Mouse (Mus musculus): ENCODE data around the gene Colgalt1.

Colgalt1 gene

DNA sequence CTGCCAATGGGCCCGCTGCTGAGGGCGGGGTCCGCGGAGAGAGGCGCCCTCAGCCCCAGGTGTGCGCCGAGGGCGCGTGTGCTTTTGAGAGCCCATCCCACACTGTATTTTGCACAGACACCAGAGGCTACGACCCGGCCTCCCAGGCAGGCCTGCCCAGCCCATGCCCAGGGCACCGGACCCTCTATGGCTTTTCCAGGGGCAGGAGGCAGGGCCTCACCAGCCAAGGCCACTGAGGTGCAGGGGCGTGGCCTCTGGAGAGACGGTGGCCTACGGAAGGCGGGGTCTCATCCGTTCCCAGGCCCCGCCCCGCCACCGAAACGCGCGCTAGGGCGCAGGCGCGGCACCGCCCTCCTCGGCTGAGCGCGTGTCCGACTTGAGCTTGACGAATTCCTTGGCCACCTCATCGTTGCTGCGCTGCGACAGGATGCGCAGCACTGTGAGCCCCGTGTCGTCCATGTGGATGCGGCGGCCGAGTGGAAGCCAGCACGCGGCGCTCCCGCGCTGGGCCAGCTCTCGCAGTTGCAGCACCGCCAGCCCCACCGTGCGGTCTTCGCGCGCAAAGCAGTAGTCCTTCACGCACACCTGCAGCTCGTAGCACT, 18.4 kb downstream of the Colgalt1 start:
- peak; percentile 94 for DNase-seq

DNA sequence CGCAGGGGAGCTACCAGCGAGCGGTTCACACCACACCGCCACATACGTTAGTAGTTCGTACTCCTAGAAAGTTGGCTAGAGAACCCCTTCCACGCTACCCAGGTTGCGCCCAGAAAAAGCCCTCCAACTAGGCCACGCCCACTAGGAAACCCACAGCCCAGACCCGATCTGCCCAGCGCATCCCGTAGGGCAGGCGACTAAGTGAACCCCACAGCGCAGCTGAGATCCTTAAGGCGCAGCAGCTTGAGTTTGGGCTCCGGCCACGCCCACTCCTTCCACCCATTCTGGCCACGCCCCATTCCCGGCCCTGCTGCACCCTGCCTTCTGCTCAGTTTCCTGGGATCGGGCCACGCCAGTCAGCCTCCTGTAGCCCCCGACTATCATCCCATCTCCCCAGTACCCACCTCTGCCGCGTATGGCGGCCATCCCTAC, 19.0 kb downstream of the Colgalt1 start:
- DNase-seq: peak; percentile 59

DNA sequence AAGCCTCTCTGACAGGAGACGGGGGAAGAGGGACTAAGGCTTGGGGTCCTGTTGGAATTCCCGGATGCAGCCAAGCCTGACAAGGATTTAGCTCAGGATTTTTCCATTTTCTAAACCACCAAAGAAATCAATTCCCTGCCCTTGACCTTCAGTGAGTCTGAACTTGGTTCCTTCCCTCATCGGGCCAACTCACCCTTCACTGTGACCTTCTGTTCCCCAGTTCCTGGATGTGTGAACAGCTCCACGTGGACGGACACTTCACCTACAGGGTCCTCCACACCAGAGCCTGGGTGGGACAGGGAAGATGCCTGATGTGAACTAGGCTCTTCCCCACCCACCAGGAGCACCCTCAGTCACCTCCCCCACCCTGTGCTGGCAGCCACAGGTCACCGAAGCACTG, 20.0 kb downstream of the Colgalt1 start:
- DNase-seq: no peak

DNA sequence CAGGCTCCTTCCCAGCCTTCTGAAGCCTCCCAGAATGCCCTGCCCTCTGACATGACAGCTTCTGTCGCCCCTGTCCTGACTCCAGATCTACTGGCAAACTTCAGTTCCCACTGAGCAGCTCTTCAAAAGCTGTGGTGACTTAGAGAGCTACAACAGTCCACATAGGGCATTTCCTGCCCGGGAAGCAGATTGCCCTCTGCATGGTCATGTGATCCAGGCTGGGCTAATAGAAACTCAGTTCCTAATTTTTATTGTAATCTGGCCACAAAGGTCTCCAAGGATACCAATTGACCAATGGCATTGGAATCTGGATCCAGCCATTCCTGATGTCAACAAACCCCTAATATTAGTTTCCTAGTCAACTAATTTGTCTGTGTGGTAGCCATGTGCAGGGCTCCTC, 21.1 kb downstream of the Colgalt1 start:
- no peak for DNase-seq

DNA sequence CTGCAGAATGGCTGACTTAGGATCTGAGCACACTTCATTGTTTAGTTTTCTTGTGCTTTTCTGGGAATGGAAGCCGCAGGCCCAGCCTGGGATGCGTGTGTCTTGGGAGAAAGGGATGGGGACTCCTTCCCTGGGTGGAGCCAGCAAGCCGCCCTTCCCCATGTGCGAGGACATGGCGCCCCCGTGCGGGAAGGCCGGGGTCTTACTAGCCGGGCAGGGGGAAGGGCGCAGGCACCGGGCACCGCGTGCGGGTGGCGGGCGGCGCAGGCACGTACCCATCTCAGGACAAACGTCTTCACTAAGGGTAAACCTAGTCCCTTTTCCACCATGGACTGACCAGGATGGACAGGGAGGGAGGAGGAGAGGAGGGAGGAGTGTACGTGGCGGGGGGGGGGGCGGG, 22.4 kb downstream of the Colgalt1 start:
- DNase-seq: peak; percentile 49

DNA sequence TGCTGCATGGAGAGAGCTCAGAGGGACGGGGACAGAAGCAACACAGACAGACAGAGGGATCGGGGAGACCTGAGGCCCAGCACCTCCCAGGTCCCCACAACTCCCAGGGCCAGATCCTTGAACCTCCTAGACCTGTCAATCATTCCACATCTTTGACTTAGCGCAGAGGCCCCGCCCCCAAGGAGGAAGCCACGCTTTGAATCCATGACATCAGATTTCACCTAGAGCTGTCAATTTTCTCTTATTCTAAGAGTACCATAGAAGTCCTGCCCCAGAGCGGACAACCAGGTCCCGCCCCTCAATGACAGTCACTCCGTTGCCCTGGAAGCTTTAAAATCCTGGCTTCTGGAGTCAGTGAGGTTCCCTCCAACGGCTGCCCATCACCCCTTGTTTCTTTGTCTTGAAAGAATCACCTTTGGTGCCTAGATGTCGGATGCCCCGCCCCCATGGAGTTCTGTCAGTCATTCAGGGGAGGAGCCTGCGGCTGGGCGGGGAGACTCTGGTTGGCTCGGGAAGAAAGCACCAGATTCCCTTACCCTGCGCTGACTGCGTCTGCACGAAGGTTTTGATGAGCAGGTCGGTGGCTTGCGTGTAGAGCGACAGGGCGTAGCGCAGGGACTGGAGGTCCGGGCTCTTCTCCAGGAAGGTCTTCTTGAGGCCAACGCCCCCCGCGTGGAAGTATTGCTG, 23.3 kb downstream of the Colgalt1 start:
- DNase-seq: peak; percentile 70

DNA sequence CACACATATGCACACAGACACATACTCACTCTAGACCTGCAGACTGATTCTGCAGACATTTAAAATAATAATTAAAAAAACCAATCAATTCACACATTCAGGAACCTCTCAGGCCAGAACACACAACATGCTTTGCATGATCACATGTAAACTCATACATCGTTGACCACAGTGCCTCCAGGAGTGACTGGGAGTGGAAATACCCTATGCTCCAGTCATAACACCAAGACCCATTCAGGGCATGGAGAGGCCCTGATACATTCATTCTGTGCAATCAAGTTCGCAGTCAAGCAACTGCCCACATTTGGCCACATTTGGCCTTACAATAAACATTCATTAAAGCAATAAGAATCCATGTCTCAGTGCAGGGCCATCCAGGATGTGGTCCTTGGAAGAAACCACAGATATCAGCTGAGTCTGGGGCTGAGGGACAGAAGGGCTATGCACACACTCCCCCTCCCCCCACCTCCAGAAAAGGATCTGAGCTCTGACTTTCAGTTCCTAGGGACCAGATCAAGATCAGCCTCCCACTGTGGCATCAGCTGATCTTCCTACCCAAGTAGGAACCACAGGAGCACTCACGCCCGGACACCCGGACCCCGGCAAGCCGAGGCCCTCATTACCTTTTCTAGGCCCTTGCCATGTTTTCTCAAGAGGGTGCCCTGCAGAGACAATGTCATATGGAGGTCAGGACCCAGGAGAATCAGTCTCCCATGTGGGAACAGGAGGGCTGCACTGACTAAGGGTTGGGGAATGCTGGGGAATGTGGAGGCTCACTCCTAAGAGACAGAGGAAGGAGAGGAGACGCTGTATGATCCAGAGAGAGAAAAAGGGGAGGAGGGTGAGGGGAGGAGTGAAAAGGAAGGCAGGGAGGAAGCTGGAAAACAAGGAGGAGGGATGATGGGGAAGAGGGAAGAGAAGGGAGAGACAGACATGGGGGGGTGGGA, 26.6 kb downstream of the Colgalt1 start:
- no peak for DNase-seq

DNA sequence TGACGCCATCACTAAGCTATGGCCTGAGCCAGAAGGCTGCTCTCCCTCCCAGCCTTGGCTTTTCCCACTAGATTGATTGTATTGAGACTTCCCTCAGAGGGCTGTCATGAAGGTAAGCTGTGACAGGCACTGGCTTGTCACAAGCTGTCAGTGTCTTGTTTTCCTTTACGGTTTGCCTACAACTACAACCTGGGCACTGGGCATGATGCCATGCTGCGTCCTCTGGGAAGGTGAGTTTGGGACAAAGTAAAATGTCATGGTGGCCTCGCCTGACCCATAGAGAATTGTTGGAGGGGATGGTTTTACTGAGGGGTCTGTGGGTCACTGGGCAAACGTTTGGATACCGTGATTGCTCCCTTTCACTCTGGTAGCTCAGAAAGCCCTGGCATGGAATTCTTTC, 27.5 kb downstream of the Colgalt1 start:
- no peak for DNase-seq

DNA sequence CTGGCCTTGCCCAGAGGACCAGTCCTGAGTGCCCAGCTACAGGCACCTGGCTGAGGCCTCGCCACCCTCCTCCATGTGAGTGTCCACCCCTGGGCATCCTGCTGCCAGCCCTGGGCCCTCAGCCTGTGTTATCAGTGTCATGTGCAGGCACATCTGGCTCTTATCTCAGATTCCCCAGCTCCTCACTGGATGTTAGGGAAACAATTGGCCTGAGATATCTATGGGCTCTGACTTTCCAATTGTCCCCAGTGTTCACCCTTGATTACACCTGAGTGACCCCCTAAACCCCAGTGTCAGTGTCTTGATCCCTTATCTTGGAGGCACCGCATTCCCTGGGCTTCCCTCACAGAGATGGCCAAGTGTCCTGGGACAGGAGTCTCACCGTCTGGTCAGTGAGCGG, 28.5 kb downstream of the Colgalt1 start:
- no peak for DNase-seq

DNA sequence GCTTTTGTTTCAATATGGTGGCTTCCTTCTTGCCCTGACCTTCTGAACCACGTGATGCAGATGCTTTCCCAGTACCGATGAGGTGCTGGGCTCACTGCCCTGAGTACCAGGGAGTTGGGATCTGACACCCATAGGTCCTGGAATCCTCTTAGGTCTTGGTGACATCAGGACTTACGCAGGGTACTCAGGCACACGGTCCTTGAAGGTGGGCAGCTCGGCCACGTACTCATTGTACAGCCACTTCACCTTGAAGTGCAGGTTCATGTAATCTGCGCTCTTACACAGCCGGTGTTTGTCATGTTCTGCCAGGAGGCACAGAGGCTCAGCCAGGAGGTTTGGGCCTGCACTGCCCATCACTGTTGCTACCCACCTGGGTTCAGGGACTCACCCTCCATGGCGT, 34.7 kb downstream of the Colgalt1 start:
- no peak for DNase-seq

DNA sequence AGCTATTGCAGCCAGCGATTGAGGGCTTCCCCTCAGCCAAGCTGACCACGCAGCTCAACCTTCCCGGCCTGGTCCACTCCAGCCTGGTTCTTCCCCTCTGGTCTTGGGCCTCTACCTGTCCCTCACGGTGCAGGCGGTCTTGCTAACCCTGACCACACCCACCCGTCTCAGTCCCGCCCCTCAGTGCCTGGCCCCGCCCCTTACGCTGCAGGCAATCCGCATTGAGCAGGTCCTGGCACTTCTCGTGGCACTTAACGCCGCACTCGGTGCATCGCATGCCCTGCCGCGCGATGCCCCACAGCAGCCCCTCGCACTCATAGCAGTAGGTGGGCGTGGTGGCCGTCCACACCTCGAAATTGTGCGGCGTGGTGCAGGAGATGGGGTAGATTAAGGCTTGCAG, 43.8 kb downstream of the Colgalt1 start:
- no peak for DNase-seq

DNA sequence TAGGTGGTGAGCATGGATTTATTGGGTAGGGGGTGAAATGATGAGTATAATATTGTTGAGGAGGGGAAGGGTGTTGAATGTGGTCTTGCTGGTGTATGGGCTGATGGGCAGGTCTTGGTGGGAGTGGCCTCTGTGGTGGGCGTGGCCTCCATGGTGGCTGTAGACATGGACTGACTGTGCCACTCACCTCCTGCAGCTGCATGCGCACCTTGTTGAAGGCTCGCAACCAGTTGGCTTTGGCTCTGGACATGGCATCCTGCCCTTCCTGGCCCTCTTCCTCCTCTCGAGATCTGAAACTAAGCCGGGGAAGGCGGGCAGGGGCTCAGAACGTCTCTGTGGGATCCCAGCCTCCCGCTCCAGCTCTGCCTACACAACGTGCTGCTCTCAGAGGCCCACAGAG, 47.0 kb downstream of the Colgalt1 start:
- no peak for DNase-seq

DNA sequence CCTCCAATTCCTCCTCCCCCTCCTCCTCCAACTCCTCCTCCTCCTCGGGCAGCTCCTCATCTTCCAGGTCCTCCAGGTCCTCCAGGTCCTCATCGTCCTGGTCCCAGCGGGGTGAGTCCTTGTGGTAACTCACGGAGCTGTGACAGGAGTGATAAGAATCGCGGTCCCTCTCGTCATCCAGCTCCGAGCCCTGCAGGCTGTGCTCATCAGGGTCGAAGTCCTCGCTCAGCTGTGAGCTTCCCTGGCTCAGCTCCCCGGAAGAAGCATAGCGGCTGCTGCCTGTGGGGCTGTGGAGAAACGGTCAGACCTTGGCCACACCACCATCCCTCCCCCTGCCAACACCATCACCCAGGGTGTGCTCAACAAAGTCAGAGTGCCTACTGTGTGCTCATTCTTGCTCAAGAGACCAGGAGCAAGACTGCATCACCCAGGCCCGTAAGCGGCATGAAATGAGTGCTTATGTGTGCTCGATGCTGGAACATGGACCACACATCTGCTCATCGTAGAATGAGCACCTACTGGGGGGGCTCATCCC, 47.8 kb downstream of the Colgalt1 start:
- no peak for DNase-seq

DNA sequence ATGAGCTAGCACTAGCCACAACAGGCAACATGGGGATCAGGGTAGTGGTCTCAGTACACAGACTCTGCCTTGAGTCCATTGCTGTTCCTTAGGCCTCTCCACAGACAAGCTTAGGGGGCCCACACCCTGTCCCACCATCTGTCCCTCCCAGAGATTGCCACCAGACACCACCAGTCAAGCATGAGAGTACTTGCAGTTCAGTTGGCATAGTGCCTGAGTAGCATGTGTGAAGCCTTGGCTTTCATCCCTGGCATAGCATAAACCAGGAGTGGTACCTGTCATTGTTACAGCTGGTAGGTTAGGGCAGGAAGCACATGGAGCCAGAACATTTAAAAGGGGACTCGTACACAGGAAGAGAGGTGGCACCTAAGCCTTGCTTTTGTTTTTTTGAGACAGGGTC, 49.0 kb downstream of the Colgalt1 start:
- no peak for DNase-seq

DNA sequence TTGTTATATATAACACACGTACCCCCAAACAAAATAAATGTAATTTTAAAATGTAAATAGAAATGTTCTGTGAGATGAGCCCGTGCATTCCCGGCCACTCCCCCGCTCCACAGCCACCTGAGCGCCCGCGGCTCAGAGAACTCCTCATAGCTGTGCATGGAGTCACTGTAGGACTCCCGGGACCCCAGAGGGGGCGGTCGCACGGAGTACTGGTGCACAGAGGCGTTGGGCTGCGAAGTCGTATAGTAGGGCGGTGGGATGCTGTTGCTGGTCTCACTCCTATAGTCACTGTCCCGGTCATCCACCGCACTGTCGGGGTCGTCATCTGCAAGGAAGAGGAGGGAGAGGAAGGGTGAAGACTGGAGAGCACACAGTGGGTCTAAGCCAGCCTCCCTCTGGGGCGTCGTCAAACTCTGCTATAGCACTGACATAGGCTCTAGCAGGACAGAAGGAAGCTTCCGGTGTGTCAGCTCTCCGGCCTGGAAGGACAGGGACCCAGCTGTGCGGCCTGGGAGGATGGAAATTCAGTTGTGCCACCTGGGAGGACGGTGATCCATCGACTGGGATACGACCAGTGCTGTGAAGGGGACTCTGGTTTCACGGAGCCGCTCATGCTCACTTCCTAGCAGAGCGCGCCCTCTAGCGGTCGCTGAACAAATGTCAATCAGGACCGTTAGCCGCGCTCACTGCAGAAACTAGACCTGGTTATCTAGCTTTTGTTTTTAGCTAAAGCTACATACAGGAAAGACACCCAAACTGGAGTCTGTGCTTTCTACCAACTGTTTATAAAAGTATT, 49.7 kb downstream of the Colgalt1 start:
- peak; percentile 82 for DNase-seq

DNA sequence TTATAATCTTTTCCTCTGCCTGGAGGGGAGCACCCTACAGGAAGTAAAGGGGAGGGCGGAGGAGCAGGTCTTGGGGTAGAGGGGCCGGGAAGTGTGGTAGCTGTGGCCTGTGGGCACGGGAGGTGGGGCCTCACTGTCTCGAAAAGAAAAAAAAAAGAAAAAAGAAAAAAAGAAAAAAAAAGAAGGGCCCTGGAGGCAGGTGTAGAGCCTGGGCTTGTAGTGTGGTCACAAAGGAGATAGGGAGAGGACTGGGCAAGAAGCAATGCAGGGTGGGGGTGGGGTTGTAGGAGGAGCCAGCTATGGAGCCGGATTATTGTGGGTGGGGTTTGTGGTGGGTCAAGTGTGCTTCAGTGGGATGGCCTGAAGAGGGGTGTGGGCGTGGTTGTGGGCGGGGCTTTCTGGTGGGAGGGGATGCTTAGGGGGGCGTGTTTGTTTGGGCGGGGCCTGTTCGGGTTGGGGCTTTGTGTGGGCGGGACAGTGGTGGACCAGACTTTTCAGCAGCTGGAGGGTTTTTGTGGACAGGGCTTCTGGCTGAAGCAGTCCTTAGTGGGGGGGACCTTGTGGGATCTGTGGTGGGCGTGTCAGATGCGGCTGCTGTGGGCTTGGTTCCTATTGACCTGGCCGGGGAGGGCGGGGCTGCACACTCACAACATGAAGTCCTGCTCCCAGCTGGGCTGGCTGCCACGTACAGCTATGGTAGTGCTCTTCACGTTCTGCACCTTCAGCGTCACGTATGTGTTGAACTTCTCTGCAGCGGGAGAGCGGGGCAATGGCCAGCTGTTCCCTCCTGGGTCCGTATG, 54.7 kb downstream of the Colgalt1 start:
- DNase-seq: peak; percentile 60

DNA sequence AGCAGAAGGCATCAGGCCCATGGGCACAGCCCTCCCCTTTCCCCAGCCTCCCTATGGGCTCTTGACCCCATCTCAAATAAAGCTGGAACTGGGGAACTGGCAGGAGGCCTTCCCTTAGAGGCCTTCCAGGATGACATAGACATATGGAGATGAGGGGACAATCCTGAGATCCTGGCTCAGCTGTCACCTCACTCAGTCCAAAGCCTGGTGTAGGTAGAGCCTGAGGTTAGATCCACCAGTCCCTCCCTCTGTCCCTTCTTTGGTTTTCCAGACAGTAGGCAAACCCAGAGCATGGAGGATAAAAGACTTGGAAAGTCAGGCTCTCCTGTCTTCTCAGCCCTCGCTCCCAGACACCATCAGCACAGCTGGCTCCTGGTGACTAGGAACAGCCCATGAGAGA, 56.1 kb downstream of the Colgalt1 start:
- no peak for DNase-seq

DNA sequence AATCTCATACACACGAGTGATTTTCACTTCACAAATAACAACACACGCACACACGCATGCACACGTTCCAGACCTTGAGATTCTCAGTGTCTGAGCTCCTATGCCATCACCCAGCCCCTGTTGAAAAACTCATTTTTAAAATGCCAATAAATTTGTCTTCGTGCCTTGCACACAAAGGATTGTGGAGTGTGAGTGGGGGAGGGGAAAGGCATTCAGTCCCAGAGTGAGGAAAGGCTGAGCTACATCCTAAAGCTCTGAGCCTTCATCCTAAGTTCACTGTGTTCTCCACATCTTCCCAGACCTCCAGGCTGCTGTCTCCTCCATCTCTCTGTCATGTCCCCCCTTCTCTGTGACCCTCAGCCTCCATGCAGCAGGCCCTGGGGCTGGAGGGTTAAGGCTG, 56.5 kb downstream of the Colgalt1 start:
- DNase-seq: no peak

DNA sequence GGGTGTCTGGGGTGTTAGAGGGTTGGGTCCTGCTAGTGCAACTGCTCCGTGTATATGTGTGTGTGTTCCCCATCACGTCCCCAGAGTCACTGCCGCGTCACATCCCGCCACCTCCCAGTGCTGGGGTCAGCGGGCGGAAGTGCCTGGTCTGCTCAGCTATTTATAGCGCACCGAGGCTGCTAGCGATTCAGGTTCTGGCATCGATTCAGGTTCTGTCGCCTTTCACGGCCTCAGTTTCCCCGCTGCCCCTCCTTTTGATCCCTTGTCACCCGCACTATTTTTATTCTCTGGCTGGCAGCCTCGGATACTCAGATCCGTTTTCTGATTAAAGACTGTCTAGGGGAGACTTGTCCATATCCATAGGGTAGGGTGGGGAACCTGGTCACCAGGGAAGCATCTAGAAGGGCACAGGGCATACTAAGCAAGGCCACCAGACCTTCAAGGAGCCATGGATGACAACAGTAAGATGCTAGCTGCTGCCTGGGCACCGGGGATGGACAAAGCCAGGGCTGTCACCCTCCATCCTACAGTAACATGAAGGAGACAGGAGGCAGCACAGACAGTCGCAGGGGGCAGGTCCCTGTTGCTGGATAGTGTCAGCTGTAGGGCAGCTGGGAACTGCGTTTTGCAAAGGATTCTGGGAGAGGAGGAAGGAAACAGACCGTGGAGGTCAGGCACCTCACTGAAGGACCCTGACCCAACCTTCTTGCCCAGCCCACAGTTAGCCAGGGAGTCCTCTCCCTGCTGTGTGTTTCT, 57.6 kb downstream of the Colgalt1 start:
- DNase-seq: no peak

DNA sequence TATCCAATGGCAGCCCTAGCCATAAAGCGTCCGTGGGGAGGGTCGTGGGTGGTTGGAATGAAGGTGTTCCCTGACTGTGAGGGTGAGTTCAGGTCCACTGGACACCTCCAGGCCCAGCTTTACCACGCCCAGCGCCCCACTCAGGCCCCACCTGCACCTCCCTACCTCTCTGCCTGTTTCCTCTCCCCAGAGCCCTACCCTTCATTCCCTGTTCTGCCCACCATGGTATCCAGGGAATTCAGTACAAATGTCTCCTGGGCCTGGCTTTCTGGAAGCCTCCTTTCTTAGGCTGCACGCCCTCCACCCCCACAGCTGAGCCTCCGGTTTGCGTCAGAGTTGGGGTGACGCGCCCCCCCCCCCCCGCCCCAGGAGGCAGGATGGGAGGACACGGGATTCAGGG, 59.4 kb downstream of the Colgalt1 start:
- no peak for DNase-seq
